Mouse (Mus musculus) kidney, adult 2 months (tissue): Measurements from ENCODE around the gene Dstyk. TPM values are rescaled to one million over a fixed set of nuclear protein-coding genes. Genes with fewer than 3 reads are reported as not detected.

Source experiments
- DNase-seq: peaks from one replicate; pipeline ENCODE4 v3.0.0; 2021
- H3K27ac ChIP-seq: fragments of 200-500 bp; 2 replicates; pipeline ENCODE4 v1.5.1; 2012; ENCODE audit warnings: low read depth, low read length, control low read depth, inconsistent platforms; ENCODE audit not compliant: insufficient read depth
- H3K27me3 ChIP-seq: fragments of 200-500 bp; replicated peaks from 2 replicates; pipeline ENCODE4 v1.6.1; 2012; ENCODE audit warnings: mild to moderate bottlenecking, moderate library complexity, low read length, inconsistent platforms; ENCODE audit not compliant: control insufficient read depth, insufficient read depth
- H3K36me3 ChIP-seq: fragments of 200-500 bp; 2 replicates; pipeline ENCODE4 v1.6.1; 2012; ENCODE audit warnings: mild to moderate bottlenecking, moderate library complexity, low read length, inconsistent platforms; ENCODE audit not compliant: control insufficient read depth, insufficient read depth
- H3K4me1 ChIP-seq: fragments of 200-500 bp; 2 replicates; pipeline ENCODE4 v1.6.1; 2011; ENCODE audit warnings: low read length; ENCODE audit not compliant: control insufficient read depth, insufficient read depth
- H3K4me3 ChIP-seq: fragments of 200-500 bp; 2 replicates; pipeline ENCODE4 v1.5.1; 2011; ENCODE audit warnings: mild to moderate bottlenecking, low read depth, low read length, control low read depth; ENCODE audit not compliant: insufficient read depth
- CTCF ChIP-seq: fragments of 200-500 bp; conservative IDR thresholded peaks from 2 replicates; pipeline ENCODE4 v1.5.1; 2011; ENCODE audit warnings: low read depth, mild to moderate bottlenecking, control low read depth, low read length, moderate library complexity, mixed read lengths; ENCODE audit not compliant: insufficient read depth, insufficient read length
- POLR2A ChIP-seq: fragments of 200-500 bp; IDR thresholded peaks from one replicate; pipeline ENCODE4 v1.6.1; 2011; ENCODE audit warnings: low read depth, low read length, control low read depth
- WGBS: fragments of 180-500 bp; shearing (Covaris S2); methylation state at CpG from one replicate; pipeline ENCODE4 v1.1.7; 2018; 5-methylcytosine and 5-hydroxymethylcytosine counted together
- polyA plus RNA-seq: library from polyadenylated mRNA; depleted of rRNA; stranded (reverse); fragments of >200 nt; gene quantifications from 2 replicates; pipeline ENCODE4 v1.2.3, GENCODE M21; 2012

Gene Dstyk
- polyA plus RNA-seq, 1 experiment, result 13.0 TPM

- Histone ChIP-seq H3K36me3 (no peaks in the 10 kb centered on the region), H3K4me1 (no peaks in the 10 kb centered on the region), H3K27me3 (no peaks in the 10 kb centered on the region), H3K27ac (no peak overlapping the region), H3K4me3 (no peak overlapping the region)
- no peak for DNase-seq
- 76% methylated on average over 10 of the region's 10 CpGs for WGBS
- TF ChIP-seq CTCF, result no peak
- no peak for TF ChIP-seq POLR2A
Observed at GRCm38 (mm10) chr1:132381929-132382328, 35.4 kb upstream of the Dstyk start.

- 77% methylated on average over 8 of the region's 8 CpGs for WGBS
- Histone ChIP-seq H3K27me3 (no peaks in the 10 kb centered on the region), H3K4me3 (no peak overlapping the region), H3K27ac (peak overlapping the region; percentile 62), H3K4me1 (no peaks in the 10 kb centered on the region), H3K36me3 (no peaks in the 10 kb centered on the region)
- peak; percentile 58 for DNase-seq
- TF ChIP-seq POLR2A (no peak), CTCF (no peak)
Observed at GRCm38 (mm10) chr1:132384001-132384554, 33.3 kb upstream of the Dstyk start.

GRCm38 (mm10) chr1:132385266-132385665 is 32.1 kb upstream of the Dstyk start:
- Histone ChIP-seq H3K27ac (no peak overlapping the region), H3K36me3 (no peaks in the 10 kb centered on the region), H3K4me3 (no peak overlapping the region), H3K27me3 (no peaks in the 10 kb centered on the region), H3K4me1 (no peaks in the 10 kb centered on the region)
- DNase-seq, result no peak
- WGBS, result 83% methylated on average over 14 of the region's 14 CpGs
- no peak for TF ChIP-seq CTCF

- Histone ChIP-seq H3K27me3 (no peaks in the 10 kb centered on the region), H3K36me3 (no peaks in the 10 kb centered on the region), H3K4me1 (no peaks in the 10 kb centered on the region), H3K27ac (no peak overlapping the region), H3K4me3 (no peak overlapping the region)
- TF ChIP-seq CTCF, result no peak
- TF ChIP-seq POLR2A, result no peak
- DNase-seq, result no peak
- 77% methylated on average over 4 of the region's 4 CpGs for WGBS
Observed at GRCm38 (mm10) chr1:132385711-132386110, 31.6 kb upstream of the Dstyk start.

GRCm38 (mm10) chr1:132386266-132386665 is 31.1 kb upstream of the Dstyk start:
- no peak for DNase-seq
- WGBS, result 64% methylated on average over 4 of the region's 4 CpGs
- Histone ChIP-seq H3K27ac (no peak overlapping the region), H3K36me3 (no peaks in the 10 kb centered on the region), H3K27me3 (no peaks in the 10 kb centered on the region), H3K4me1 (no peaks in the 10 kb centered on the region), H3K4me3 (no peak overlapping the region)
- TF ChIP-seq POLR2A, result no peak
- no peak for TF ChIP-seq CTCF

GRCm38 (mm10) chr1:132387943-132388342 is 29.4 kb upstream of the Dstyk start:
- WGBS, result 53% methylated on average over 4 of the region's 4 CpGs
- DNase-seq, result peak; percentile 40
- Histone ChIP-seq H3K4me3 (no peak overlapping the region), H3K4me1 (no peaks in the 10 kb centered on the region), H3K27me3 (no peaks in the 10 kb centered on the region), H3K36me3 (no peaks in the 10 kb centered on the region), H3K27ac (peak overlapping the region; percentile 95)
- TF ChIP-seq CTCF (no peak), POLR2A (no peak)

GRCm38 (mm10) chr1:132388813-132389803 is 28.2 kb upstream of the Dstyk start:
- 63% methylated on average over 8 of the region's 8 CpGs for WGBS
- peak; percentile 75 for DNase-seq

More at GRCm38 (mm10) chr1:132388813-132389803, 28.2 kb upstream of the Dstyk start:
- Histone ChIP-seq H3K36me3 (no peaks in the 10 kb centered on the region), H3K27me3 (no peaks in the 10 kb centered on the region), H3K4me3 (peak overlapping the region; percentile 33), H3K27ac (peak overlapping the region; percentile 95), H3K4me1 (no peaks in the 10 kb centered on the region)
- TF ChIP-seq CTCF (no peak), POLR2A (no peak)
